Mouse (Mus musculus) heart, postnatal 0 days (tissue): Measurements from ENCODE around the gene Cnot3. TPM values are rescaled to one million over a fixed set of nuclear protein-coding genes. Genes with fewer than 3 reads are reported as not detected.

ENCODE experiments used
- ATAC-seq: fragments of 200-750 bp; cut with Nextera tagmentation; 2 replicates; pipeline ENCODE4 v1.8.0; 2017; ENCODE audit warnings: low read depth, moderate number of reproducible peaks, moderate library complexity; ENCODE audit not compliant: insufficient read depth
- DNase-seq: peaks from one replicate; pipeline ENCODE4 v3.0.0-alpha.2; 2016; ENCODE audit warnings: low spot score
- H3K27ac ChIP-seq: fragments of 300-500 bp; sonication (generic); 2 replicates; pipeline ENCODE4 v1.5.1; 2014; ENCODE audit warnings: low read depth, mild to moderate bottlenecking
- H3K27me3 ChIP-seq: fragments of 300-500 bp; sonication (generic); 2 replicates; pipeline ENCODE4 v1.6.1; 2014; ENCODE audit warnings: low read length, mixed read lengths; ENCODE audit not compliant: control insufficient read depth, insufficient read depth
- H3K36me3 ChIP-seq: fragments of 300-500 bp; sonication (generic); replicated peaks from 2 replicates; pipeline ENCODE4 v1.6.1; 2014; ENCODE audit warnings: low read length, mixed read lengths; ENCODE audit not compliant: control insufficient read depth, insufficient read depth
- H3K4me1 ChIP-seq: fragments of 300-500 bp; sonication (generic); 2 replicates; pipeline ENCODE4 v1.6.1; 2014; ENCODE audit warnings: antibody characterized with exemption; ENCODE audit not compliant: control insufficient read depth, insufficient read depth
- H3K4me2 ChIP-seq: fragments of 300-500 bp; sonication (generic); 2 replicates; pipeline ENCODE4 v1.6.1; 2014; ENCODE audit warnings: low read depth, mild to moderate bottlenecking, low read length, moderate library complexity
- H3K4me3 ChIP-seq: fragments of 300-500 bp; sonication (generic); 2 replicates; pipeline ENCODE4 v1.5.1; 2014; ENCODE audit warnings: low read depth, low read length
- H3K9ac ChIP-seq: fragments of 300-500 bp; sonication (generic); replicated peaks from 2 replicates; pipeline ENCODE4 v1.6.1; 2014; ENCODE audit warnings: low read depth, low read length, mixed read lengths
- H3K9me3 ChIP-seq: fragments of 300-500 bp; sonication (generic); replicated peaks from 2 replicates; pipeline ENCODE4 v1.6.1; 2016; ENCODE audit warnings: low read length; ENCODE audit not compliant: control insufficient read depth
- CTCF ChIP-seq: IDR thresholded peaks from 2 replicates; pipeline ENCODE4 v1.5.1; 2016; ENCODE audit warnings: antibody characterized with exemption, control low read depth, low read depth
- EP300 ChIP-seq: IDR thresholded peaks from 2 replicates; pipeline ENCODE4 v1.6.1; 2016; ENCODE audit warnings: antibody characterized with exemption, low read depth
- WGBS: fragments of 180-500 bp; shearing (Covaris S2); extraction: QIAGEN DNeasy Blood & Tissue Kit; methylation state at CpG from one replicate; pipeline ENCODE4 v1.1.7; 2014; 5-methylcytosine and 5-hydroxymethylcytosine counted together
- polyA plus RNA-seq: library from polyadenylated mRNA; unstranded; fragments of >200 nt; fragmentation: Nextera tagmentation; extraction: Ambion mirVana; gene quantifications from 2 replicates; pipeline ENCODE4 v1.2.1, GENCODE M21; 2015
- total RNA-seq: library from RNA; depleted of rRNA; stranded (reverse); fragments of >200 nt; gene quantifications from 2 replicates; pipeline ENCODE4 v1.2.3, GENCODE M21; 2014; ENCODE audit warnings: low replicate concordance

Gene Cnot3
- total and polyA plus RNA-seq, 2 experiments from 2014 or later = 15.9 to 16.8 TPM

- WGBS = 89% methylated on average over 8 of the region's 8 CpGs
- H3K36me3 ChIP-seq = peaks cover 28% of the 10 kb centered on the region
- no peak overlapping the region for H3K27ac ChIP-seq
- H3K27me3 ChIP-seq = no peaks in the 10 kb centered on the region
- ATAC-seq (no peak), DNase-seq (no peak)
- H3K9me3 ChIP-seq = no peaks in the 10 kb centered on the region
- no peak for TF ChIP-seq EP300
- TF ChIP-seq CTCF = no peak
- H3K9ac ChIP-seq = no peak overlapping the region
- no peaks in the 10 kb centered on the region for H3K4me1 ChIP-seq
- H3K4me3 ChIP-seq = no peak overlapping the region
- H3K4me2 ChIP-seq = no peak overlapping the region
Measured at GRCm38 (mm10) chr7:3684698-3685097, 39.6 kb downstream of the Cnot3 start.

GRCm38 (mm10) chr7:3685400-3686187 lies 40.5 kb downstream of the Cnot3 start:
- 86% methylated on average over 31 of the region's 31 CpGs for WGBS
- no peak overlapping the region for H3K4me2 ChIP-seq
- no peak overlapping the region for H3K4me3 ChIP-seq
- no peak overlapping the region for H3K9ac ChIP-seq
- TF ChIP-seq EP300 (no peak), CTCF (no peak)
- H3K27ac ChIP-seq = no peak overlapping the region
- no peaks in the 10 kb centered on the region for H3K9me3 ChIP-seq
- ATAC-seq (no peak), DNase-seq (no peak)
- peaks cover 25% of the 10 kb centered on the region for H3K36me3 ChIP-seq
- H3K27me3 ChIP-seq = no peaks in the 10 kb centered on the region
- no peaks in the 10 kb centered on the region for H3K4me1 ChIP-seq

- 36% methylated on average over 3 of the region's 3 CpGs for WGBS
- no peaks in the 10 kb centered on the region for H3K27me3 ChIP-seq
- ATAC-seq (no peak), DNase-seq (no peak)
- H3K4me3 ChIP-seq = peak overlapping the region; percentile 76
- H3K9ac ChIP-seq = peak overlapping the region; percentile 75
- H3K27ac ChIP-seq = no peak overlapping the region
- peaks cover 14% of the 10 kb centered on the region for H3K4me1 ChIP-seq
- TF ChIP-seq EP300 (no peak), CTCF (no peak)
- H3K36me3 ChIP-seq = peaks cover 19% of the 10 kb centered on the region
- no peaks in the 10 kb centered on the region for H3K9me3 ChIP-seq
- peak overlapping the region; percentile 97 for H3K4me2 ChIP-seq
Measured at GRCm38 (mm10) chr7:3691919-3692318, 46.9 kb downstream of the Cnot3 start.

- Histone ChIP-seq H3K36me3 (peaks cover 23% of the 10 kb centered on the region), H3K4me2 (peak within 1 kb of the TSS; percentile 97), H3K27ac (peak within 1 kb of the TSS; percentile 91), H3K4me3 (peak within 1 kb of the TSS; percentile 76), H3K9ac (peak within 1 kb of the TSS; percentile 75), H3K4me1 (peaks cover 14% of the 10 kb centered on the region), H3K9me3 (no peaks in the 10 kb centered on the region), H3K27me3 (no peaks in the 10 kb centered on the region)
- 0 out of 2 replicates have a peak, but pooled peaks have one; percentile 2 for TF ChIP-seq CTCF
- no peak for TF ChIP-seq EP300
- peak; percentile 16 for DNase-seq
- WGBS = 1% methylated on average over 48 of the region's 49 CpGs
- ATAC-seq = peak; percentile 22
Measured at GRCm38 (mm10) chr7:3692382-3692986, 47.4 kb downstream of the Cnot3 start, which contains the start of gene Tsen34. Tsen34 (plus strand) TSS chr7:3692863.

DNA sequence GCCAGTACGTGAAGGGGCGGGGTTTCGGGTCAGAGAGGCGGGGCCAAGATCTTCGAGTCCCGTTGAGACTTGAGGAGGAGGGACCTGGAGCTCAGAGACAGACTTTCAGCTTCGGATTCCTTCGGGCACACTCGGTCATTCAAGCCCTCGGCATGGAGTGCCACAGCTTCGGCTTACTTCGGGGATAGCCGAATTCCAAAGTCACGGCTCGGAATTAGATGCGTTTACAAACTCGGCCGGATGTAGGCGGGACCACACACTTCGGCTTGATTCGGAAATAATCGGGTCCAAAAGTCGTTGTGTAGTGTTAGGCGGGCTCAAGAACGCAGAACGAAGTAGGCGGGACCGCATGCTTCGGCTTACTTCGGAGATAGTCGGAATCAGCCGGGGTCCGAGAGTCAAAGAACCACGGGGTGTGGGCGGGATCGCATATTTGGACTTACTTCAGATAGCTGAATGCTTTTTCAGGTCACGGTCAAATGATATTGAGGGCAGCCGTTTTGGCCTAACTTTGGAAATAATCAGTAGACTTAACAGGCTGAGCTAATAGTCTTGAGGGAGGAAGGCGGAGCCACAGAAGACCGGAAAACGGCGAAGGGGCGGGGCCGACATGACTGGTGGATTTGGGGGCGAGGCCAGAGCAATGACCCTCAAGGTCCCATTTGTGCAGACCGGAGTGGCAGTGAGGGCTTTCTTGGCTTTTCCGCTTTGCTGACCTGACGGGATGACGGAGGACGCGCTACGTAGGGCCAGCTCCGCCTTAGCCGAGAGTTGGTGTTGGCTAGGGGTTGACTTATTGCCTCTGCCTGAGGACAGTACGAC lies 48.1 kb downstream of the Cnot3 start, which contains the start of gene Mboat7:
Mboat7 (minus strand) TSS at position 537 of the 822 bp plus-strand sequence.
- no peaks in the 10 kb centered on the region for H3K9me3 ChIP-seq
- ATAC-seq = peak; percentile 90
- H3K36me3 ChIP-seq = peaks cover 23% of the 10 kb centered on the region
- under 1% methylated on average over 55 of the region's 55 CpGs for WGBS
- peak within 1 kb of the TSS; percentile 91 for H3K27ac ChIP-seq
- no peaks in the 10 kb centered on the region for H3K27me3 ChIP-seq
- H3K4me1 ChIP-seq = peaks cover 14% of the 10 kb centered on the region
- peak within 1 kb of the TSS; percentile 75 for H3K9ac ChIP-seq
- peak within 1 kb of the TSS; percentile 97 for H3K4me2 ChIP-seq
- H3K4me3 ChIP-seq = peak within 1 kb of the TSS; percentile 76
- TF ChIP-seq EP300 (no peak; the same call in 1 of the 2 replicates), CTCF (no peak)
- DNase-seq = peak; percentile 99
